Mouse (Mus musculus): ENCODE data around the gene Tmem164.

- TF ChIP-seq CTCF (IDR thresholded peaks at IDR 0.05; ENCODE audit: low read depth, low read length) = no peak
- TF ChIP-seq POLR2A (IDR thresholded peaks at IDR 0.05; ENCODE audit: borderline replicate concordance, low read depth, low read length) = no peak
Measured at GRCm38 (mm10) chrX:142677193-142677592, 4.0 kb upstream of the Tmem164 start.
